Mouse (Mus musculus): ENCODE results near the gene Cdk2ap2. TPM values are rescaled to one million over a fixed set of nuclear protein-coding genes. Genes with fewer than 3 reads are reported as not detected.
"Not testable (repeated sequence)": the region's sequence is repeated elsewhere in the genome, so short reads cannot be mapped to it uniquely, and the experiment has no call there.

Gene Cdk2ap2
- polyA plus RNA-seq, 1 experiment: 143 TPM

DNA sequence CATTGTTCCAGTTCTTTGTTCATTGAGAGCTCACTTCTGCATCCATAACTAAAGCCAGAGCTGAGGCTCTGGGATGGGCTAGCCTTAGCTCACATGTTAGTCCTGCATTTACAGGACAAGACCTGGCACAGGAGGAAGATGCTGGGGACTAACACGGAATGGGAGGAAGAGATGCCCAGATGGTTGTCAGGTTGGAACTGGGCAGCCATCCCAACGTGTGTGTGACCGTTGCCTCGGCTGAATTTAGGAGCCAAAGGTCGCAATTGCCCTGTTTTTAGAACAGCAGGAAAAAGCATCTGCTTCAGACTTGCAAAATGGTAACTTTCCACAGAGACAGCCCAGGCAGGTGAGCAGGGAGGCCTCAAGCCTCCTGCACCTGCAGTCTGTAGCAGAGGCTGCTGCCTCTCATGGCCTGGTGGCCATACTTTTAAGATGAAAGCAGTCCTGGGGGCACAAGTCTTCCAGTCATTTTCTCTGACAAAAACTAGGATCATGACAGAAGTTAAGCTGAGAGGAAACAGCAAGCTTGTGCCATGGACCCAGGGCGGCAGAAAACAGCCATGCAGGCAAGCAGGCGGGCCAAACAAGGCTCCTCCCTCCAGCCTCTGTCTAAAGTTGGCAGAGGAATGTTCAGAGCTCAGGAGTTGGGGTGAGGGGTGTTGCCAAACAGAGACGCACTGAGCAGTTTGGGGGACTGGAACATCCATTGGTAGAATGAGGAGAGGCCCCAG lies 41.6 kb upstream of the Cdk2ap2 start:
- WGBS: 81% methylated on average over 8 of the region's 8 CpGs

DNA sequence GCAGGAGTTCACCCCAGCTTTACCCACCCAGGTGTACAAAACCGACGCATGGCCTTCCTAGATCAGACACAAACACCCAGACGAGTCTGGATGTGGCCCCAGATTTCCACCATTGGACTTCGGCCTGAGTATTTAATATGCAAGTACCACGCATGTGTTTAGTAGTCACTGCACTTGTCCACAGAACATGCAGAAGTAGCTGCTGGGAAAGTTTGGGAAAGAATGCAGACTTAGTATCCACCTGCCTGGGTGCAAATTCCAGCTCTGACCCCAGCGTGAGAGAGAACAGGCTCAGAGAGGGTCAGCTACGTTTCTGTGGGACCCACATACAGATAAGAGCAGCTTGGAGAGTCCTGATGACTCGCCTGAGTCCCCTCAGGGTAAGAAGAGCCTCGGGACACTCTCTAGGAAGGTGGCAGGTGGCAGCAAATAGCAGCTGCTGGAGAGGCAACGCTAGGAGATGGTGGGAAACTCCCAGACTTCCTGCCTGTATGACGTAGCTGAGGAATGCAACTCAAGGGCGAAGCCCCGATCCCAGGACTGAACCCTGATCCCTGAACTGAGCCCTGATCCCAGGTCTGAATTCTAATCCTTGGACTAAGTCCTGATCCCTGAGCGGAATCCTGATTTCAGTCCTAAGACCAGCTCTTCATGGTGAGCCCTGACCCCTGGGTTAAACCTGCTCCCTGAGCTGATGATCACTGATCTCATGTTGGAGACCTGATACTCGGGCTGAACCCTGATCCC lies 40.9 kb upstream of the Cdk2ap2 start:
- Histone ChIP-seq H3K4me3 (replicated peaks; ENCODE audit: control insufficient read depth, low read depth, low read length) (no peak overlapping the region), H3K4me1 (ENCODE audit: control insufficient read depth, insufficient read depth, low read length) (peaks cover 3% of the 10 kb centered on the region; the same call in 1 of the 2 replicates), H3K27ac (ENCODE audit: control insufficient read depth, insufficient read depth, low read depth, low read length, poor library complexity) (no peak overlapping the region)
- no peak for TF ChIP-seq CTCF (IDR thresholded peaks at IDR 0.05; ENCODE audit: control insufficient read depth, insufficient read depth, low read length)
- TF ChIP-seq POLR2A (IDR thresholded peaks at IDR 0.05; ENCODE audit: borderline replicate concordance, control insufficient read depth, low read depth, low read length): no peak
- WGBS: 77% methylated on average over 15 of the region's 15 CpGs

More for the DNA sequence above, 41.6 kb upstream of the Cdk2ap2 start:
- no peak overlapping the region for H3K4me3 ChIP-seq (replicated peaks; ENCODE audit: control insufficient read depth, low read depth, low read length)
- no peak overlapping the region for H3K27ac ChIP-seq (ENCODE audit: control insufficient read depth, insufficient read depth, low read depth, low read length, poor library complexity)
- H3K4me1 ChIP-seq (ENCODE audit: control insufficient read depth, insufficient read depth, low read length): peaks cover 3% of the 10 kb centered on the region; the same call in 1 of the 2 replicates
- TF ChIP-seq POLR2A (IDR thresholded peaks at IDR 0.05; ENCODE audit: borderline replicate concordance, control insufficient read depth, low read depth, low read length) (no peak), CTCF (IDR thresholded peaks at IDR 0.05; ENCODE audit: control insufficient read depth, insufficient read depth, low read length) (no peak)

- Histone ChIP-seq H3K4me3 (replicated peaks; ENCODE audit: control insufficient read depth, low read depth, low read length) (no peak overlapping the region), H3K4me1 (ENCODE audit: control insufficient read depth, insufficient read depth, low read length) (peaks cover 3% of the 10 kb centered on the region; the same call in 1 of the 2 replicates), H3K27ac (ENCODE audit: control insufficient read depth, insufficient read depth, low read depth, low read length, poor library complexity) (no peak overlapping the region)
- TF ChIP-seq CTCF (IDR thresholded peaks at IDR 0.05; ENCODE audit: control insufficient read depth, insufficient read depth, low read length): no peak
- TF ChIP-seq POLR2A (IDR thresholded peaks at IDR 0.05; ENCODE audit: borderline replicate concordance, control insufficient read depth, low read depth, low read length): no peak
- WGBS: 84% methylated on average over 4 of the region's 4 CpGs
Observed at GRCm38 (mm10) chr19:4056727-4057126, 40.3 kb upstream of the Cdk2ap2 start.

DNA sequence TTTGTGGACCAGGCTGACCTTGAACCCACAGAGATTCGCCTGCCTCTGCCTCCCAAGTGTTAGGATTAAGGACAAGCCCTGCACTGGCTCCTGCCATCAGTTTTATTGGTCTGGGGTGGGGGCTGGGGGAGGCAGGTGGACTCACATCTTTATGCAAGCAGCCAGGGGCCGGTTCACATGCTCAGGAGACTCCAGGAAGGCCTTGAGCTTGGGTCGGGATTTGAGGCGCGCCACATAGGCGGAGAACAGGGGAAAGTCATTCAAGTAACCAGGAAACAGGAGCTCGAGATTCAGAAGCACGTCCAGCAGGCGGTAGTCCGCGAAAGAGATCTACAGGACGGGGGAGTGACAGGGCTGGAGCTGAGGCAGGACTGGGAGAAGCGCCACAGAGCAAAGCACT lies 39.6 kb upstream of the Cdk2ap2 start:
- peaks cover 3% of the 10 kb centered on the region; the same call in 1 of the 2 replicates for H3K4me1 ChIP-seq (ENCODE audit: control insufficient read depth, insufficient read depth, low read length)
- WGBS: 91% methylated on average over 13 of the region's 13 CpGs
- H3K27ac ChIP-seq (ENCODE audit: control insufficient read depth, insufficient read depth, low read depth, low read length, poor library complexity): no peak overlapping the region
- H3K4me3 ChIP-seq (replicated peaks; ENCODE audit: control insufficient read depth, low read depth, low read length): no peak overlapping the region
- TF ChIP-seq CTCF (IDR thresholded peaks at IDR 0.05; ENCODE audit: control insufficient read depth, insufficient read depth, low read length): no peak
- TF ChIP-seq POLR2A (IDR thresholded peaks at IDR 0.05; ENCODE audit: borderline replicate concordance, control insufficient read depth, low read depth, low read length): no peak

- TF ChIP-seq POLR2A (IDR thresholded peaks at IDR 0.05; ENCODE audit: borderline replicate concordance, control insufficient read depth, low read depth, low read length) (no peak), CTCF (IDR thresholded peaks at IDR 0.05; ENCODE audit: control insufficient read depth, insufficient read depth, low read length) (no peak)
- Histone ChIP-seq H3K27ac (ENCODE audit: control insufficient read depth, insufficient read depth, low read depth, low read length, poor library complexity) (0 out of 2 replicates have a peak overlapping the region, but pooled peaks have one; percentile 24), H3K4me3 (replicated peaks; ENCODE audit: control insufficient read depth, low read depth, low read length) (no peak overlapping the region), H3K4me1 (ENCODE audit: control insufficient read depth, insufficient read depth, low read length) (peaks cover 3% of the 10 kb centered on the region; the same call in 1 of the 2 replicates)
- WGBS: 91% methylated on average over 7 of the region's 7 CpGs
Observed at GRCm38 (mm10) chr19:4057962-4058361, 39.0 kb upstream of the Cdk2ap2 start.

DNA sequence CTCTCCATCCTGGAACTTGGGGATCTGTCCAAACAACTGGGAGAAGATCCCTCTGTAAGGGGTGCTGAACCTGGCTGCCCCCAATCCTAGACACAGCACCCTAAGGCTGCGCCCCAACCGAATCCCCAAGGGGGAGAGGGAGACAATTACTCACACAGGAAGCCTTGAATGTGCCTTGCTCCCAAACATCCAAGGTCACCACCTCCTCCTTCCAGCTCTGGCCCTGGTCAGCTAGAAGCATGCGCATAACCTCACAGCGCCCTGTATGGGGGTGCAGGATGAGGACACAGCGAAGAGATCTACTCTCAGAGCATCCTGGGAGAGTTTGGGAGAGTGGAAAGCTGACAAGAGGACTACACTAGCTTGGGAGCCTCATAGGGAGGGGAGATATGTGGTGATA lies 38.4 kb upstream of the Cdk2ap2 start:
- WGBS: 91% methylated on average over 5 of the region's 5 CpGs

GRCm38 (mm10) chr19:4059069-4059740 lies 37.8 kb upstream of the Cdk2ap2 start, which contains the start of gene Gstp3:
Gstp3 (minus strand) TSS chr19:4059569.
- TF ChIP-seq POLR2A (IDR thresholded peaks at IDR 0.05; ENCODE audit: borderline replicate concordance, control insufficient read depth, low read depth, low read length) (no peak), CTCF (IDR thresholded peaks at IDR 0.05; ENCODE audit: control insufficient read depth, insufficient read depth, low read length) (no peak)
- Histone ChIP-seq H3K4me1 (ENCODE audit: control insufficient read depth, insufficient read depth, low read length) (peaks cover 3% of the 10 kb centered on the region; the same call in 1 of the 2 replicates), H3K27ac (ENCODE audit: control insufficient read depth, insufficient read depth, low read depth, low read length, poor library complexity) (peak within 1 kb of the TSS; percentile 39), H3K4me3 (replicated peaks; ENCODE audit: control insufficient read depth, low read depth, low read length) (peak within 1 kb of the TSS; percentile 8)
- 28% methylated on average over 15 of the region's 15 CpGs for WGBS

More for the DNA sequence above, 38.4 kb upstream of the Cdk2ap2 start:
- TF ChIP-seq CTCF (IDR thresholded peaks at IDR 0.05; ENCODE audit: control insufficient read depth, insufficient read depth, low read length) (no peak), POLR2A (IDR thresholded peaks at IDR 0.05; ENCODE audit: borderline replicate concordance, control insufficient read depth, low read depth, low read length) (no peak)
- Histone ChIP-seq H3K4me3 (replicated peaks; ENCODE audit: control insufficient read depth, low read depth, low read length) (no peak overlapping the region), H3K4me1 (ENCODE audit: control insufficient read depth, insufficient read depth, low read length) (peaks cover 3% of the 10 kb centered on the region; the same call in 1 of the 2 replicates), H3K27ac (ENCODE audit: control insufficient read depth, insufficient read depth, low read depth, low read length, poor library complexity) (peak overlapping the region; percentile 39)

DNA sequence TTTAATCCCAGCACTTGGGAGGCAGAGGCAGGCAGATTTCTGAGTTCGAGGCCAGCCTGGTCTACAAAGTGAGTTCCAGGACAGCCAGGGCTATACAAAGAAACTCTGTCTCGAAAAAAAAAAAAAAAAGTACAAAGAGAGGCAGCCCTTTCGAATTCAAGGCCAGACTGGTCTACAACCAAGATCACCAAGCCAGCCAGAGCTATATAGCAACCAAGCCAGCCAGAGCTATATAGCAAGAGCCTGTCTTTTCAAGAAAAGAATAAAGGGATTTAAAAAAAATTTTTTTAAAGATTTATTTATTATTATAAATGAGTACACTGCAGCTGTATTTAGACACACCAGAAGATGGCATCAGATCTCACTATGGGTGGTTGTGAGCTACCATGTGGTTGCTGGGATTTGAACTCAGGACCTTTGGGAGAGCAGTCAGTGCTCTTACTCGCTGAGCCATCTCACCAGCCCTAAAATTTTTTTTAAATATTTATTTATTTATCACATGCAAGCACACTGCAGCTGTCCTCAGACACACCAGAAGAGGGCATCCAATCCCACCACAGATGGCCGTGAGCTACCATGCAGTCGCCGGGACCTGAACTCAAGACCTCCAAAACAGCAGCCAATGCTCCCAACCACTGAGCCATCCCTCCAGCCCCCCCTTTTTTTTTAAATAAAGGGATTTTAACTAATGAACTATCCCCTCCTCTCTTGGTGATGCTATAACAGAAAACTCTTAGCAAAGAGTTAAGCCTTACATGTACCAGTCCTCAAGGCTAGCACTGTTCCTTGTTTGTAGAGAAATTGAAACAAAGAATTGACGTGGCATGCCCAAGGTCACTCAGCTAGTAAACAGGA lies 36.7 kb upstream of the Cdk2ap2 start:
- WGBS: 86% methylated on average over 8 of the region's 8 CpGs
- H3K4me3 ChIP-seq (replicated peaks; ENCODE audit: control insufficient read depth, low read depth, low read length); H3K27ac ChIP-seq (ENCODE audit: control insufficient read depth, insufficient read depth, low read depth, low read length, poor library complexity); H3K4me1 ChIP-seq (ENCODE audit: control insufficient read depth, insufficient read depth, low read length): not testable (repeated sequence)

All from bone marrow, adult 2 months (tissue).